Mouse (Mus musculus) forebrain, embryonic 11.5 days (tissue): ENCODE results near the gene Tdpoz1. TPM values are rescaled to one million over a fixed set of nuclear protein-coding genes. Genes with fewer than 3 reads are reported as not detected.
"Not testable (repeated sequence)": the region's sequence is repeated elsewhere in the genome, so short reads cannot be mapped to it uniquely, and the experiment has no call there.

Source experiments
- ATAC-seq: fragments of 200-750 bp; cut with Nextera tagmentation; replicated peaks from 2 replicates; pipeline ENCODE4 v1.8.0; 2017; ENCODE audit warnings: moderate TSS enrichment; ENCODE audit not compliant: low FRiP score
- DNase-seq: peaks from one replicate; pipeline ENCODE4 v3.0.0-alpha.2; 2017; ENCODE audit warnings: low spot score
- H3K27ac ChIP-seq: fragments of 300-500 bp; sonication (generic); 2 replicates; pipeline ENCODE4 v1.5.1; 2014; ENCODE audit warnings: low read depth, low read length
- H3K27me3 ChIP-seq: fragments of 300-500 bp; sonication (generic); 2 replicates; pipeline ENCODE4 v1.6.1; 2014; ENCODE audit warnings: mild to moderate bottlenecking, low read length, mixed read lengths; ENCODE audit not compliant: control insufficient read depth, insufficient read depth
- H3K36me3 ChIP-seq: fragments of 300-500 bp; sonication (generic); 2 replicates; pipeline ENCODE4 v1.6.1; 2014; ENCODE audit warnings: mild to moderate bottlenecking, low read length, moderate library complexity, mixed read lengths; ENCODE audit not compliant: control insufficient read depth, insufficient read depth
- H3K4me1 ChIP-seq: fragments of 300-500 bp; sonication (generic); replicated peaks from 2 replicates; pipeline ENCODE4 v1.6.1; 2014; ENCODE audit warnings: low read length, mixed read lengths; ENCODE audit not compliant: control insufficient read depth, insufficient read depth
- H3K4me2 ChIP-seq: fragments of 300-500 bp; sonication (generic); 2 replicates; pipeline ENCODE4 v1.6.1; 2014; ENCODE audit warnings: low read depth, mild to moderate bottlenecking, low read length, moderate library complexity, mixed read lengths; ENCODE audit not compliant: severe bottlenecking
- H3K4me3 ChIP-seq: fragments of 300-500 bp; sonication (generic); 2 replicates; pipeline ENCODE4 v1.5.1; 2014; ENCODE audit warnings: low read depth, low read length
- H3K9ac ChIP-seq: fragments of 300-500 bp; sonication (generic); 2 replicates; pipeline ENCODE4 v1.6.1; 2014; ENCODE audit warnings: low read length
- H3K9me3 ChIP-seq: fragments of 300-500 bp; sonication (generic); 2 replicates; pipeline ENCODE4 v1.6.1; 2016; ENCODE audit warnings: low read length, mixed read lengths; ENCODE audit not compliant: control insufficient read depth
- WGBS: fragments of 180-500 bp; shearing (Covaris S2); extraction: QIAGEN DNeasy Blood & Tissue Kit; methylation state at CpG from one replicate; pipeline ENCODE4 v1.1.7; 2014; 5-methylcytosine and 5-hydroxymethylcytosine counted together
- polyA plus RNA-seq: library from polyadenylated mRNA; unstranded; fragments of >200 nt; fragmentation: Nextera tagmentation; extraction: Ambion mirVana; gene quantifications from 2 replicates; pipeline ENCODE4 v1.2.1, GENCODE M21; 2014

Gene Tdpoz1
- polyA plus RNA-seq: not detected in 2 replicates

DNA sequence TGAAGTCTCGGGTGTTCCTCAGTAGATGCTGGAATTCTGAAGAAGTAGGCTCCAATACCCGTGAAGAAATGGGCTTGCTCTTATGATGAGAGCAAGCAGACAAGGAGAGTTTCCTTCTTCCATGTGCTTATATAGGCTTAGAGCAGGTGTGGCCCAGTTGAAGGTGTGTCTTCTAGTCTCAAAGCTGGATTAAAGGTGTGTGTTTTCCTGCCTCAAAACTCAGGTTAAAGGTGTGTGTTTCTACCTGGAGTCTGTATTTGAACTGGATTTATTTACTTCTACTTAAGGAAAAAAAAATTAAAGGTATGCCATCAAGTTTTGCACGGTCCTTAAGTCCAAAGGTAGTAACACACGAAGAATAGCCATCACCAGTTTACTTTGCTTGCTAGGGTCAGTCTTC lies at the start of gene Tdpoz1:
Tdpoz1 (minus strand) TSS at position 101 of the 400 bp plus-strand sequence.
- DNase-seq, H3K4me1 ChIP-seq, ATAC-seq, H3K4me2 ChIP-seq, H3K27ac ChIP-seq, H3K27me3 ChIP-seq, H3K36me3 ChIP-seq, H3K9ac ChIP-seq, H3K9me3 ChIP-seq, H3K4me3 ChIP-seq: not testable (repeated sequence)
- 95% methylated on average over 2 of the region's 4 CpGs for WGBS

DNA sequence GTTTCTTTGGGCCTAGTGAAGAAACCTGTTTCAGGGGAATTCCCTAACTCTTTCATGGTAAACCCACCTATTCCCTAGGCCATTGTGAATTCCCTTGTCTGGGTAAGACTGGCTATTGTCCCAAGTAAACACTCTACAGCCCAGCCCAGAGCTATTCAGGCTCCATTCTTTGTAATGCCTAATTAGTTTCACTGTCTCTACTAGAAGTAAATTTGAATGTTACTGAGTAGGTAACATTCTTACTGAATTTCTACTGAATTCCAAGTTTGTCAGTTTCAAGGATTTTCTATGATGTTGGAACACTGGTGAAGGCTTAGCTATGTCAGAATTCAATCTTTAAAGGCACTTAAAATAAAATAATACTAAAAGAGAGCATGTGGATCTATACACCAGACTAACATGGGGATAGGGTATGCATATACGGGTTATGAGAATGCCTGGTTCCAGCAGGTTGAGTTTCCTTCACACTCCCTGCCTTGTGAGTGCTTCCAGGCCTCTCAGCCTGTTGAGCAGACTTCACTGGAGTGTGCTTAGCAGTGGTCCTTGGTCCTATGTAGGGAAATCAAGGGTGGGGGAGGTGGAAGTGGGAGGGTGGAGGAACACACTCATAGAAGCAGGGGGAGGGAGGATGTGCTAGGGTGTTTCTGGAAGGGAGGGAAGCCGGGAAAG lies 33.0 kb upstream of the Tdpoz1 start:
- not testable (repeated sequence) for H3K4me3 ChIP-seq, H3K4me1 ChIP-seq, H3K36me3 ChIP-seq, ATAC-seq, H3K9me3 ChIP-seq, DNase-seq, H3K4me2 ChIP-seq, H3K27me3 ChIP-seq, H3K27ac ChIP-seq, H3K9ac ChIP-seq
- 80% methylated on average over 2 of the region's 2 CpGs for WGBS

DNA sequence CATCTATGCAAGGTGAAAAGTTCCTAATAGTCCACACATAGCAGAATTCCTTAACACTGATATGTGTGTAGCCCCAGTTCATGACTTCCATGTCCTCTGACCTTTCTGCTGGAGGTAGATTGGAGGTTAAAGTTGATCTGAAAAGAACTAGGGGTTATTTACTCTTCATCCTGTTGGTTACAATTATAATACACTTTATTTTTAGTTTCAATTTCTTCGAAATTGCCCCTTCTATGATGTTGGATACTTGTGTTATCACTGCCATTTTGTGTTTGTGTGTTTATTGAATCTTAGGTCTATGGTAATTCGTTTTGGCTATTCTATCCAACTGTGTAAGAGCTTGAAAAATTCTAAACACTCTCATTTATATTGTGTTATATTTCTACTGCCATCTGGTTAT lies 16.9 kb upstream of the Tdpoz1 start, which contains the start of gene Gm37596:
Gm37596 (minus strand) TSS at position 101 of the 400 bp plus-strand sequence.
- H3K9ac ChIP-seq, H3K4me2 ChIP-seq, H3K36me3 ChIP-seq, ATAC-seq, H3K27ac ChIP-seq, H3K27me3 ChIP-seq, DNase-seq, H3K4me3 ChIP-seq, H3K9me3 ChIP-seq, H3K4me1 ChIP-seq: not testable (repeated sequence)
- 50% methylated on average over 1 of the region's 2 CpGs for WGBS

DNA sequence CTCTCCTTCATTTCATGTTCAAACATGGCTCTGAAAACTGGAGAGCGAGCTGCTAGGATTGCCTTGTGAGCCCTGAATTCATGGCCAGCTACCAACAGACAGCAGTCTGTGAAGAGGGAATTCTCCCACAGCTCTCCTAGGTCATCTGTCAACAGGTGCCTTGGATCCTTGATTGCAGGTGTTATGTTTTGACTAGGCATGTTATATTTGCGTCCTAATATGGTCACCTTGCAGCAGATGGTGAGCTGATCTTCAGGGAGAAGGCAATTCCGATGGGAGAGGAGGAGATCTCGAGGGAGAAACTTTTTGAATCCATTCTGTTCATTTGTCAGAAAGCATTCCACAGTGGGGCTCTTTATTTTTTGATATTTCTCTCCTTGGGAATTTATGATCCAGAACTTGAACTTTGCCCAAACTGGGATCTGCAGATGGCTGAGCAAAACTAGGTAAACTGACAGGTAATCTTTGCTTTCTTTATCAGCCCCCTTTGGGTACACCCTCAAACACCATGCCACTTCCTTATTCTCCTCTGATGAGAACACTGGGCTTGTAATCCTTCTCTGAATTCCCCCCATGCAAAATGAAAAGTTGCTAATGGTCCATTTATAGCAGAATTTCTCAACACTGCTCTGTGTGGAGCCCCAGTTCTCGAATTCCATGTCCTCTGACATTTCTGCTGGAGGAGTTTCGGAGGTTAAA lies 5.2 kb downstream of the Tdpoz1 start:
- not testable (repeated sequence) for H3K27ac ChIP-seq, H3K9ac ChIP-seq, H3K27me3 ChIP-seq, H3K9me3 ChIP-seq, H3K4me3 ChIP-seq, H3K4me2 ChIP-seq, ATAC-seq, H3K4me1 ChIP-seq, DNase-seq, H3K36me3 ChIP-seq
- WGBS: 79% methylated on average over 5 of the region's 6 CpGs

DNA sequence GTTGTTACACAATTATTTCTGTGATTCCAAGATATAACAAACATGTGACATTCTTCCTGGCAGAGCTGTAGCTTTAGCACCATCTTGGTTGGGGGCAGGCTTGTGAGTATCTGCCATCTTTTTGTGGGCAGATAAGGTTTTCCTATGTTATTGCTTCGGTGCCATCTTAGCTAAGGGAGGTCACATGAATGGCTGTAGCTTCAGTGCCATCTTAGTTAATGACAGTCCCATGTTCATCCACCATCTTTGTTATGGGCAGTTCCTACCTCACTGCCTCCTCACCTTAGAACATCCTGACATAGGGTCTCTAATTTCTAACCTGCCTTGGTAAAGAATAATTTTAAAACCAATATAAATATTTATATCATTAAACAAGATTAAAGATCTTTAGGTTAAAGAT lies 21.9 kb downstream of the Tdpoz1 start:
- DNase-seq: no peak
- H3K36me3 ChIP-seq: no peaks in the 10 kb centered on the region
- H3K4me3 ChIP-seq: no peak overlapping the region
- no peaks in the 10 kb centered on the region for H3K27me3 ChIP-seq
- 74% methylated on average over 1 of the region's 1 CpGs for WGBS
- H3K9me3 ChIP-seq: no peaks in the 10 kb centered on the region
- H3K4me1 ChIP-seq: no peaks in the 10 kb centered on the region
- no peak overlapping the region for H3K9ac ChIP-seq
- no peak overlapping the region for H3K27ac ChIP-seq
- H3K4me2 ChIP-seq: no peak overlapping the region
- no peak for ATAC-seq

DNA sequence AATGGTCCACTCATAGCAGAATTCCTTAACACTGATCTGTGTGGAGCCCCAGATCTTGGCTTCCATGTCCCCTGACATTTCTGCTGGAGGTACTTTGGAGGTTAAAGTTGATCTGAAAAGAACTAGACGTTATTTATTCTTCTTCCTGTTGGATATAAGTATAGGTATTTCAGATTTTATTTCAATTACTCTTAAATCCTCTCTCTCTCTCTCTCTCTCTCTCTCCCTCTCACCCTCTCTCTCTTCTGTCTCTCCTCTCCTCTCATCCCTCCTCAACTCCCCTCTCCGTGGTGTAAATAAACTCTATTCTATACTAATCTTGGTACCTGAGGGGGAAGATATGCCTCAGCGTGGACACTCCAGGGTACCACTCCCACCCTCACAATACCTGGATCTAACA lies 23.5 kb downstream of the Tdpoz1 start, which contains the start of gene Tdpoz2:
Tdpoz2 (minus strand) TSS at position 101 of the 400 bp plus-strand sequence.
- H3K27me3 ChIP-seq: no peaks in the 10 kb centered on the region
- H3K4me3 ChIP-seq: no peak within 1 kb of the TSS
- no peak within 1 kb of the TSS for H3K9ac ChIP-seq
- DNase-seq (no peak), ATAC-seq (no peak)
- H3K4me2 ChIP-seq: no peak within 1 kb of the TSS
- H3K9me3 ChIP-seq: no peaks in the 10 kb centered on the region
- 77% methylated on average over 3 of the region's 3 CpGs for WGBS
- no peaks in the 10 kb centered on the region for H3K36me3 ChIP-seq
- H3K4me1 ChIP-seq: no peaks in the 10 kb centered on the region
- H3K27ac ChIP-seq: no peak within 1 kb of the TSS

DNA sequence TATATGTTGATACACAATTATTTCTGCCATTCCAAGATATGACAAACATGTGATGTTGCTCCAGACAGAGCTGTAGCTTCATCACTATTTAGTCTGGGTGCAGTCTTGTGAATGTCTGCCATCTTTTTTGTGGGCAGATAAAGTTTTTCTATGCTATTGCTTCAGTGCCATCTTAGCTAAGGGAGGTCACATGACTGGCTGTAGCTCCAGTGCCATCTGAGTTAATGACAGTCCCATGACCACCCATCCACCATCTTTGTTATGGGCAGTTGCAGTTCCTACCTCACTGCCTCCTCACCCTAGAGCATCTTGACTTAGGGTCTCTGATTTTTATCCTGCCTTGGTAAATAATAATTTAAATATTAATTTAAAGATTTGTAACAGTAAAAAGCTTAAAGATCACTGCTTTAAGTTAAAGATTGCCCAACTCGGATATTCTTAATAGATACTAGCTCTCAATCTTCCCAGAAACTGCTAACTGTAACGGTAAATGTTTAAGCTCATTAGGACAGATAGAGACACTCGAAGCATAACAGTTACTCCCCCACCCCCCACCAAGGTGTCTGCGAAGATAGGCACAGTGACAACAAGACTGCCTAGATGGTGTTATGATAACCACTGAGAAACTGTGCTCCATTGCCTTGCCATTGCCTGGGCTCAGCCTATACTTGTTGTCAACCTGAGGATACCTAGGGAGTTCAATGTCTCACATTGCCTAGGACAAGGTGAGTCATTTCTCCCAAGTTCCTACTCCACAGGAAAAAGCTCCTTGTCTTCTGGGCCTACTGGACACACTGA lies 45.0 kb downstream of the Tdpoz1 start:
- not testable (repeated sequence) for H3K27me3 ChIP-seq, H3K36me3 ChIP-seq, H3K4me3 ChIP-seq, H3K9ac ChIP-seq, ATAC-seq, H3K27ac ChIP-seq, H3K4me1 ChIP-seq, H3K9me3 ChIP-seq, DNase-seq, H3K4me2 ChIP-seq
- WGBS: 85% methylated on average over 4 of the region's 4 CpGs
